Mouse (Mus musculus) G1E (cell line): ENCODE measurements at regions not wholly inside any gene's neighbourhood (a gene's known extent, or its start where the extent isn't known, plus 50 kb on each side); places are given as distances from the start of the nearest gene placed in this dataset.

ENCODE experiments used
- ATAC-seq: 2 replicates; pipeline ENCODE4 v1.8.0; 2016; ENCODE audit warnings: mild to moderate bottlenecking; ENCODE audit not compliant: insufficient number of reproducible peaks, poor library complexity, low FRiP score, severe bottlenecking; ENCODE audit errors: extremely low read depth
- DNase-seq: peaks from one replicate; pipeline ENCODE4 v3.0.0; 2012; ENCODE audit warnings: low spot score
- H3K27me3 ChIP-seq: 2 replicates; pipeline ENCODE4 v1.6.1; 2012; ENCODE audit warnings: mild to moderate bottlenecking, low read length, inconsistent platforms; ENCODE audit not compliant: insufficient read depth
- H3K36me3 ChIP-seq: replicated peaks from 2 replicates; pipeline ENCODE3; 2012; ENCODE audit warnings: mild to moderate bottlenecking, inconsistent platforms
- H3K4me1 ChIP-seq: 2 replicates; pipeline ENCODE4 v1.6.1; 2012; ENCODE audit warnings: low read depth, low read length, inconsistent platforms, mixed read lengths; ENCODE audit not compliant: insufficient read depth
- H3K4me3 ChIP-seq: 2 replicates; pipeline ENCODE4 v1.5.1; 2012; ENCODE audit warnings: low read depth, mild to moderate bottlenecking, inconsistent platforms, low read length, moderate library complexity, mixed read lengths
- H3K9me3 ChIP-seq: replicated peaks from 2 replicates; pipeline ENCODE4 v1.6.1; 2012; ENCODE audit warnings: inconsistent platforms
- CTCF ChIP-seq: IDR thresholded peaks from 2 replicates; pipeline ENCODE4 v1.5.1; 2012; ENCODE audit warnings: low read depth, low read length, inconsistent platforms, mixed read lengths
- GATA1 ChIP-seq: IDR thresholded peaks from 2 replicates; pipeline ENCODE4 v1.6.1; 2012; ENCODE audit warnings: borderline replicate concordance, low read length, inconsistent platforms, mixed read lengths
- GATA2 ChIP-seq: IDR thresholded peaks from 2 replicates; pipeline ENCODE4 v1.6.1; 2012; ENCODE audit warnings: low read depth, low read length, inconsistent platforms, borderline replicate concordance
- POLR2AphosphoS5 ChIP-seq: IDR thresholded peaks from 2 replicates; pipeline ENCODE4 v1.6.1; 2012; ENCODE audit warnings: low read depth, low read length, inconsistent platforms; ENCODE audit not compliant: insufficient replicate concordance
- TAL1 ChIP-seq: conservative IDR thresholded peaks from 2 replicates; pipeline ENCODE4 v1.6.1; 2012; ENCODE audit warnings: low read depth, low read length, inconsistent platforms, mixed read lengths

- Histone ChIP-seq H3K36me3 (no peaks in the 10 kb centered on the region), H3K4me1 (no peaks in the 10 kb centered on the region), H3K9me3 (no peaks in the 10 kb centered on the region), H3K4me3 (no peak overlapping the region), H3K27me3 (no peaks in the 10 kb centered on the region)
- no peak for DNase-seq
- no peak for ATAC-seq
- TF ChIP-seq TAL1 (no peak), POLR2AphosphoS5 (no peak), GATA1 (no peak), CTCF (no peak), GATA2 (no peak)
Measured at GRCm38 (mm10) chr4:33852294-33852693, 72.1 kb upstream of the Cnr1 start.

GRCm38 (mm10) chr4:33855112-33855511 is 69.3 kb upstream of the Cnr1 start:
- DNase-seq = no peak
- Histone ChIP-seq H3K4me3 (no peak overlapping the region), H3K9me3 (no peaks in the 10 kb centered on the region), H3K4me1 (no peaks in the 10 kb centered on the region), H3K36me3 (no peaks in the 10 kb centered on the region), H3K27me3 (no peaks in the 10 kb centered on the region)
- ATAC-seq = no peak
- no peak for TF ChIP-seq GATA1
- no peak for TF ChIP-seq TAL1
- TF ChIP-seq CTCF = no peak
- TF ChIP-seq POLR2AphosphoS5 = no peak
- TF ChIP-seq GATA2 = no peak

- no peaks in the 10 kb centered on the region for H3K36me3 ChIP-seq
- ATAC-seq (no peak), DNase-seq (no peak)
- TF ChIP-seq CTCF = no peak
- no peaks in the 10 kb centered on the region for H3K9me3 ChIP-seq
- H3K4me3 ChIP-seq = no peak overlapping the region
- no peaks in the 10 kb centered on the region for H3K27me3 ChIP-seq
- H3K4me1 ChIP-seq = no peaks in the 10 kb centered on the region
Measured at GRCm38 (mm10) chr4:33867126-33867525, 57.3 kb upstream of the Cnr1 start.

GRCm38 (mm10) chr4:33869317-33869716 is 55.1 kb upstream of the Cnr1 start:
- Histone ChIP-seq H3K27me3 (no peaks in the 10 kb centered on the region), H3K4me1 (no peaks in the 10 kb centered on the region), H3K4me3 (no peak overlapping the region), H3K9me3 (no peaks in the 10 kb centered on the region), H3K36me3 (no peaks in the 10 kb centered on the region)
- ATAC-seq (no peak), DNase-seq (no peak)
- TF ChIP-seq POLR2AphosphoS5 (no peak), TAL1 (no peak), GATA2 (no peak), CTCF (no peak), GATA1 (no peak)
